Mouse (Mus musculus): ENCODE measurements at regions not wholly inside any gene's neighbourhood (a gene's known extent, or its start where the extent isn't known, plus 50 kb on each side); places are given as distances from the start of the nearest gene placed in this dataset.

GRCm38 (mm10) chr1:41810318-41810964 lies 885.1 kb upstream of the Pou3f3 start:
- peak; percentile 6 for DNase-seq

- DNase-seq = no peak
Observed at GRCm38 (mm10) chr1:41811130-41811529, 884.4 kb upstream of the Pou3f3 start.

- DNase-seq = no peak
Observed at GRCm38 (mm10) chr1:41812071-41812470, 883.5 kb upstream of the Pou3f3 start.

- DNase-seq = no peak
Observed at GRCm38 (mm10) chr1:41814032-41815005, 881.2 kb upstream of the Pou3f3 start.

DNA sequence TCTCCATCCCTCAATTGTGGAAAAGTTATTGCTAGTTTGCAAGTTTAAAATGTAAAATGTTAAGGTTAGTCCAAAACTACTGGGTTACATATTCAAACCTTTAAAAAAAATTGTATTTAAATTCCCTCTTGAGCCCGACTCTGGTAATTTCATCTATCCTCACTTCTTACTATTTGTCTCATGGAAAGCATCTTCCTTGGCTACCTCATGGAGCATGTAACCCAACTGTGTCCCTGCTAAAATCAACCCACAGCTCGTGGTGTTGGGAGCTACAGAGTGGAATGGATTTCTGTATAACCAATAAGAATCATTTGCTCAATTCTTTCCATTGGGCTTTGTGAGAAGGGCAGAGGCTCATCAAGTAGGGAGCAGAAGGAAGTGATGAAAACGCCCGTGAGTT lies 880.5 kb upstream of the Pou3f3 start:
- DNase-seq = no peak

GRCm38 (mm10) chr1:41822742-41823141 lies 872.8 kb upstream of the Pou3f3 start:
- no peak for DNase-seq

DNA sequence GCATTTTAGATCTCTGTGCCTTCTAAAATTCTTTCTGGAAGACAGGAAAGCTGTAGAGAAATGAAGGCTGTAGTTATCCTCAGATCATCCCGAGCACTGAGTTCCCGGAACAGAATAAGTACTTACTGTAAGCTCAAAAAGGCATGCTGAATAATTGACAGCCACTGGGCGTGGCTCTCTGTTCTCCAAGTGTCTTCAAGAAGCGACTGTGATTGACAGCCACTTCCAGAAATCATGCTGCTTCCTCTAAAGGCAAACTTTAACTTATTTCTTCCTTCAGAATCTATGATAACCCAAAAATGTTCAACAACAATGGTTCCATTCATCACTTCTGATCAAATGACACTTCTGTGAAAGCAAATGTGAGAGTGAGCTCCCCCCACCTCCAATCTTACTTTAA lies 870.3 kb upstream of the Pou3f3 start:
- no peak for DNase-seq

DNA sequence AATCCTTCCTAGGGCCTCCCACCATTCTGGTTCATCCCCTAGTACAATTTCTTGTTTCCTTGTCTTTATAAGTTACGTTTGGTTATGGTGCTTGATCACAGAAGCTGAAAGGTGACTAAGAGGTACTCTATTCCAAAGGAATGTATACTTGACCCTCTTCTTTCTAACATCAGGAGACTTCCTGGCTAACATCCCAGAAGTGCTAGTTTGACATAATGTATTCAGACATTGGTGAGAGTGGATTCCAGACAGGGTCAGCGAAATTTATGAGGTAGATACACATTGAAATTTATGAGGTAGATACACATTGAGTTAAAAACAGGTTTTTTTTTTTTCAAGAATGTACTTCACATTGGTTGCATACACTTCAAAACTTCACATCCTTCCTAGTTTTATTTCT lies 863.9 kb upstream of the Pou3f3 start:
- no peak for DNase-seq

Data from lung, postnatal 36 days (tissue).